Mouse (Mus musculus) stomach, embryonic 16.5 days (tissue): ENCODE results near the gene Syne1. TPM values are rescaled to one million over a fixed set of nuclear protein-coding genes. Genes with fewer than 3 reads are reported as not detected.

ENCODE experiments used
- ATAC-seq: fragments of 200-750 bp; cut with Nextera tagmentation; 2 replicates; pipeline ENCODE4 v1.8.0; 2017; ENCODE audit warnings: moderate number of reproducible peaks, moderate TSS enrichment; ENCODE audit not compliant: insufficient read depth, low FRiP score
- H3K27ac ChIP-seq: fragments of 300-500 bp; sonication (generic); 2 replicates; pipeline ENCODE4 v1.5.1; 2014; ENCODE audit warnings: low read length
- H3K27me3 ChIP-seq: fragments of 300-500 bp; sonication (generic); 2 replicates; pipeline ENCODE4 v1.6.1; 2014; ENCODE audit warnings: low read length, control low read depth, mixed read lengths; ENCODE audit not compliant: control insufficient read depth, insufficient read depth
- H3K36me3 ChIP-seq: fragments of 300-500 bp; sonication (generic); 2 replicates; pipeline ENCODE4 v1.6.1; 2014; ENCODE audit warnings: low read length; ENCODE audit not compliant: control insufficient read depth, insufficient read depth
- H3K4me1 ChIP-seq: fragments of 300-500 bp; sonication (generic); 2 replicates; pipeline ENCODE4 v1.6.1; 2014; ENCODE audit warnings: low read length, control low read depth, mixed read lengths; ENCODE audit not compliant: control insufficient read depth, insufficient read depth
- H3K4me2 ChIP-seq: fragments of 300-500 bp; sonication (generic); 2 replicates; pipeline ENCODE4 v1.6.1; 2014; ENCODE audit warnings: low read depth, low read length, mixed read lengths
- H3K4me3 ChIP-seq: fragments of 300-500 bp; sonication (generic); replicated peaks from 2 replicates; pipeline ENCODE4 v1.5.1; 2014; ENCODE audit warnings: mild to moderate bottlenecking, low read length
- H3K9ac ChIP-seq: fragments of 300-500 bp; sonication (generic); 2 replicates; pipeline ENCODE4 v1.6.1; 2014; ENCODE audit warnings: low read length
- H3K9me3 ChIP-seq: fragments of 300-500 bp; sonication (generic); replicated peaks from 2 replicates; pipeline ENCODE4 v1.6.1; 2016; ENCODE audit warnings: low read length, control low read depth; ENCODE audit not compliant: control insufficient read depth
- WGBS: fragments of 180-500 bp; shearing (Covaris S2); extraction: QIAGEN DNeasy Blood & Tissue Kit; methylation state at CpG from one replicate; pipeline ENCODE4 v1.1.7; 2014; 5-methylcytosine and 5-hydroxymethylcytosine counted together
- polyA plus RNA-seq: library from polyadenylated mRNA; unstranded; fragments of >200 nt; fragmentation: Nextera tagmentation; extraction: Ambion mirVana; gene quantifications from 2 replicates; pipeline ENCODE4 v1.2.1, GENCODE M21; 2015

The Syne1 gene
- polyA plus RNA-seq, 1 experiment from 2014 or later, result 9.4 TPM

DNA sequence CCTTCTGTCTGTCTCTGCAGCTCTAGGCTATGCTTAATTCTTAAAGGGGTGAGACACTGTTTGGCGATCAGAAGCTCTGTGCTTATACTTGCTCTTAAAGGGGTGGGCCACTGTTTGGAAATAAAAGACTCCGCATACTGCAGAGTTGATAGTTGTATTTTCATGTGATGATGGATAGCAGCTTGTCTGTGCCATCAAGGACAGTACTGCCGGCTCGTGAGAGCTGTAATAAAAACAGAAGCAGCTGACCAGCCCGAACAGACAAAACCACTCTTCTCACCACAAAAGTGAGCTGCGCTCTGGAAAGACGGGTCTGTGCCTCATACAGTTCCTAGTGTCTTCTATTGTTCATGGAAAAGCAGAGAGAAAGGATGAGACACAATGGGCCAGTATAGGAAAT is 580.1 kb downstream of the Syne1 start:
- H3K27me3 ChIP-seq, result no peaks in the 10 kb centered on the region
- no peak overlapping the region for H3K27ac ChIP-seq
- no peaks in the 10 kb centered on the region; the same call in 1 of the 2 replicates for H3K4me1 ChIP-seq
- no peaks in the 10 kb centered on the region for H3K9me3 ChIP-seq
- no peaks in the 10 kb centered on the region for H3K36me3 ChIP-seq
- H3K9ac ChIP-seq, result no peak overlapping the region
- no peak overlapping the region for H3K4me2 ChIP-seq
- ATAC-seq, result no peak
- H3K4me3 ChIP-seq, result no peak overlapping the region
- WGBS, result 48% methylated on average over 7 of the region's 7 CpGs

Other genes starting within 250 kb of the Syne1 start
- 4.8 and 4.9 TPM in 2 replicates for gene Myct1, start 42.3 kb upstream of the Syne1 start, polyA plus RNA-seq
- 27.9 and 29.3 TPM in 2 replicates for gene Vip, start 87.7 kb upstream of the Syne1 start, polyA plus RNA-seq